Mouse (Mus musculus): ENCODE measurements around the gene Gm6880. TPM values are rescaled to one million over a fixed set of nuclear protein-coding genes. Genes with fewer than 3 reads are reported as not detected.
"Not testable (repeated sequence)": the region's sequence is repeated elsewhere in the genome, so short reads cannot be mapped to it uniquely, and the experiment has no call there.

Gene Gm6880
- polyA plus RNA-seq (2014; fragmentation: Nextera tagmentation; extraction: Ambion mirVana), result not detected in 2 replicates

GRCm38 (mm10) chrX:74481349-74481885 is at the start of gene Gm6880:
TSS of gene Gm6880 (minus strand) at chrX:74481399.
- not testable (repeated sequence) for H3K27me3 ChIP-seq (ENCODE audit: control insufficient read depth, insufficient read depth, low read length); H3K9ac ChIP-seq (ENCODE audit: low read length); ATAC-seq (ENCODE audit: insufficient read depth, low FRiP score, low TSS enrichment); H3K36me3 ChIP-seq (ENCODE audit: control insufficient read depth, insufficient read depth, low read length); H3K4me1 ChIP-seq (ENCODE audit: control insufficient read depth, insufficient read depth, low read length); H3K4me2 ChIP-seq (ENCODE audit: low read depth); H3K9me3 ChIP-seq (ENCODE audit: control insufficient read depth, low read length); H3K27ac ChIP-seq (ENCODE audit: low read depth, low read length); DNase-seq (ENCODE audit: low spot score); H3K4me3 ChIP-seq (ENCODE audit: low read depth, low read length)
- WGBS, result 78% methylated on average over 12 of the region's 14 CpGs

GRCm38 (mm10) chrX:74517461-74517860 is 36.3 kb upstream of the Gm6880 start:
- not testable (repeated sequence) for H3K4me3 ChIP-seq (ENCODE audit: low read depth, low read length); H3K4me1 ChIP-seq (ENCODE audit: control insufficient read depth, insufficient read depth, low read length); H3K4me2 ChIP-seq (ENCODE audit: low read depth); H3K27ac ChIP-seq (ENCODE audit: low read depth, low read length); H3K9me3 ChIP-seq (ENCODE audit: control insufficient read depth, low read length); ATAC-seq (ENCODE audit: insufficient read depth, low FRiP score, low TSS enrichment); H3K9ac ChIP-seq (ENCODE audit: low read length); H3K27me3 ChIP-seq (ENCODE audit: control insufficient read depth, insufficient read depth, low read length); DNase-seq (ENCODE audit: low spot score); H3K36me3 ChIP-seq (ENCODE audit: control insufficient read depth, insufficient read depth, low read length)

- Histone ChIP-seq H3K27me3 (ENCODE audit: control insufficient read depth, insufficient read depth, low read length) (no peaks in the 10 kb centered on the region), H3K36me3 (ENCODE audit: control insufficient read depth, insufficient read depth, low read length) (no peaks in the 10 kb centered on the region), H3K9ac (ENCODE audit: low read length) (no peak overlapping the region), H3K4me2 (ENCODE audit: low read depth) (no peak overlapping the region), H3K4me3 (ENCODE audit: low read depth, low read length) (no peak overlapping the region), H3K9me3 (ENCODE audit: control insufficient read depth, low read length) (no peaks in the 10 kb centered on the region), H3K4me1 (ENCODE audit: control insufficient read depth, insufficient read depth, low read length) (no peaks in the 10 kb centered on the region), H3K27ac (ENCODE audit: low read depth, low read length) (no peak overlapping the region)
- DNase-seq (ENCODE audit: low spot score) (no peak), ATAC-seq (ENCODE audit: insufficient read depth, low FRiP score, low TSS enrichment) (no peak)
- 46% methylated on average over 1 of the region's 1 CpGs for WGBS
Observed at GRCm38 (mm10) chrX:74497131-74497530, 15.9 kb upstream of the Gm6880 start.

GRCm38 (mm10) chrX:74452773-74453172 is 28.4 kb downstream of the Gm6880 start:
- Histone ChIP-seq H3K36me3 (ENCODE audit: control insufficient read depth, insufficient read depth, low read length) (no peaks in the 10 kb centered on the region), H3K9me3 (ENCODE audit: control insufficient read depth, low read length) (no peaks in the 10 kb centered on the region), H3K4me2 (ENCODE audit: low read depth) (no peak overlapping the region), H3K4me3 (ENCODE audit: low read depth, low read length) (no peak overlapping the region), H3K27me3 (ENCODE audit: control insufficient read depth, insufficient read depth, low read length) (no peaks in the 10 kb centered on the region), H3K9ac (ENCODE audit: low read length) (no peak overlapping the region), H3K4me1 (ENCODE audit: control insufficient read depth, insufficient read depth, low read length) (no peaks in the 10 kb centered on the region), H3K27ac (ENCODE audit: low read depth, low read length) (no peak overlapping the region)
- DNase-seq (ENCODE audit: low spot score) (no peak), ATAC-seq (ENCODE audit: insufficient read depth, low FRiP score, low TSS enrichment) (no peak)
- WGBS, result 12% methylated on average over 4 of the region's 4 CpGs

GRCm38 (mm10) chrX:74451157-74451912 is 29.9 kb downstream of the Gm6880 start:
- ATAC-seq (ENCODE audit: insufficient read depth, low FRiP score, low TSS enrichment) (no peak), DNase-seq (ENCODE audit: low spot score) (no peak)
- Histone ChIP-seq H3K36me3 (ENCODE audit: control insufficient read depth, insufficient read depth, low read length) (no peaks in the 10 kb centered on the region), H3K4me2 (ENCODE audit: low read depth) (no peak overlapping the region), H3K27ac (ENCODE audit: low read depth, low read length) (no peak overlapping the region), H3K27me3 (ENCODE audit: control insufficient read depth, insufficient read depth, low read length) (no peaks in the 10 kb centered on the region), H3K4me1 (ENCODE audit: control insufficient read depth, insufficient read depth, low read length) (no peaks in the 10 kb centered on the region), H3K9me3 (ENCODE audit: control insufficient read depth, low read length) (no peaks in the 10 kb centered on the region), H3K9ac (ENCODE audit: low read length) (no peak overlapping the region), H3K4me3 (ENCODE audit: low read depth, low read length) (no peak overlapping the region)
- WGBS, result 79% methylated on average over 4 of the region's 4 CpGs

Other genes with a start within 250 kb of the Gm6880 start
- gene Flna, start 231.6 kb downstream of the Gm6880 start, polyA plus RNA-seq (2014; fragmentation: Nextera tagmentation; extraction: Ambion mirVana), result 243 and 246 TPM in 2 replicates
- 24.0 and 31.9 TPM in 2 replicates for gene Emd, start 226.7 kb downstream of the Gm6880 start, polyA plus RNA-seq (2014; fragmentation: Nextera tagmentation; extraction: Ambion mirVana)
- 741 and 756 TPM in 2 replicates for gene Rpl10, start 210.6 kb downstream of the Gm6880 start, polyA plus RNA-seq (2014; fragmentation: Nextera tagmentation; extraction: Ambion mirVana)
- 56.1 and 58.5 TPM in 2 replicates for gene Taz, start 199.5 kb downstream of the Gm6880 start, polyA plus RNA-seq (2014; fragmentation: Nextera tagmentation; extraction: Ambion mirVana)
- gene Dnase1l1, start 199.1 kb downstream of the Gm6880 start, polyA plus RNA-seq (2014; fragmentation: Nextera tagmentation; extraction: Ambion mirVana), result 4.6 and 6.2 TPM in 2 replicates
- 116 and 138 TPM in 2 replicates for gene Atp6ap1, start 184.3 kb downstream of the Gm6880 start, polyA plus RNA-seq (2014; fragmentation: Nextera tagmentation; extraction: Ambion mirVana)
- gene Gdi1, start 176.4 kb downstream of the Gm6880 start, polyA plus RNA-seq (2014; fragmentation: Nextera tagmentation; extraction: Ambion mirVana), result 469 and 512 TPM in 2 replicates
- 57.7 and 58.1 TPM in 2 replicates for gene Fam50a, start 168.4 kb downstream of the Gm6880 start, polyA plus RNA-seq (2014; fragmentation: Nextera tagmentation; extraction: Ambion mirVana)
- 21.2 and 22.5 TPM in 2 replicates for gene Plxna3, start 152.3 kb downstream of the Gm6880 start, polyA plus RNA-seq (2014; fragmentation: Nextera tagmentation; extraction: Ambion mirVana)
- 89.0 and 102 TPM in 2 replicates for gene Lage3, start 127.8 kb downstream of the Gm6880 start, polyA plus RNA-seq (2014; fragmentation: Nextera tagmentation; extraction: Ambion mirVana)
- gene Ubl4a, start 108.2 kb downstream of the Gm6880 start, polyA plus RNA-seq (2014; fragmentation: Nextera tagmentation; extraction: Ambion mirVana), result 69.8 and 72.0 TPM in 2 replicates
- 9.6 and 11.6 TPM in 2 replicates for gene Slc10a3, start 108.0 kb downstream of the Gm6880 start, polyA plus RNA-seq (2014; fragmentation: Nextera tagmentation; extraction: Ambion mirVana)
- gene Fam3a, start 88.1 kb downstream of the Gm6880 start, polyA plus RNA-seq (2014; fragmentation: Nextera tagmentation; extraction: Ambion mirVana), result 27.8 and 30.8 TPM in 2 replicates
- 24.4 and 27.7 TPM in 2 replicates for gene Ikbkg, start 88.1 kb downstream of the Gm6880 start, polyA plus RNA-seq (2014; fragmentation: Nextera tagmentation; extraction: Ambion mirVana)
- 59.4 and 60.7 TPM in 2 replicates for gene G6pdx, start 52.2 kb downstream of the Gm6880 start, polyA plus RNA-seq (2014; fragmentation: Nextera tagmentation; extraction: Ambion mirVana)
- not detected in 2 replicates for gene Olfr1326-ps1, start 93.5 kb upstream of the Gm6880 start, polyA plus RNA-seq (2014; fragmentation: Nextera tagmentation; extraction: Ambion mirVana)
- gene Olfr1325, start 111.3 kb upstream of the Gm6880 start, polyA plus RNA-seq (2014; fragmentation: Nextera tagmentation; extraction: Ambion mirVana), result not detected in 2 replicates
- not detected in 2 replicates for gene Gm5640, start 164.2 kb upstream of the Gm6880 start, polyA plus RNA-seq (2014; fragmentation: Nextera tagmentation; extraction: Ambion mirVana)